Mouse (Mus musculus) midbrain, embryonic 15.5 days (tissue): ENCODE data around the gene Lars2. TPM values are rescaled to one million over a fixed set of nuclear protein-coding genes. Genes with fewer than 3 reads are reported as not detected.
A peak's percentile ranks its signal among the peaks of the same experiment; 100 is the strongest.

ENCODE experiments used
- ATAC-seq: fragments of 200-750 bp; cut with Nextera tagmentation; replicated peaks from 2 replicates; pipeline ENCODE4 v1.8.0; 2017; ENCODE audit warnings: moderate TSS enrichment
- H3K27ac ChIP-seq: fragments of 300-500 bp; sonication (generic); 2 replicates; pipeline ENCODE4 v1.5.1; 2015; ENCODE audit warnings: mild to moderate bottlenecking, inconsistent platforms
- H3K27me3 ChIP-seq: fragments of 300-500 bp; sonication (generic); replicated peaks from 2 replicates; pipeline ENCODE4 v1.6.1; 2015; ENCODE audit warnings: inconsistent platforms
- H3K36me3 ChIP-seq: fragments of 300-500 bp; sonication (generic); replicated peaks from 2 replicates; pipeline ENCODE4 v1.6.1; 2015; ENCODE audit warnings: inconsistent platforms
- H3K4me1 ChIP-seq: fragments of 300-500 bp; sonication (generic); 2 replicates; pipeline ENCODE4 v1.6.1; 2015; ENCODE audit warnings: inconsistent platforms
- H3K4me2 ChIP-seq: fragments of 300-500 bp; sonication (generic); 2 replicates; pipeline ENCODE4 v1.6.1; 2015; ENCODE audit warnings: inconsistent platforms, mild to moderate bottlenecking, moderate library complexity
- H3K4me3 ChIP-seq: fragments of 300-500 bp; sonication (generic); 2 replicates; pipeline ENCODE4 v1.5.1; 2015; ENCODE audit warnings: mild to moderate bottlenecking, inconsistent platforms
- H3K9ac ChIP-seq: fragments of 300-500 bp; sonication (generic); 2 replicates; pipeline ENCODE4 v1.6.1; 2015; ENCODE audit warnings: mild to moderate bottlenecking, inconsistent platforms
- H3K9me3 ChIP-seq: fragments of 300-500 bp; sonication (generic); 2 replicates; pipeline ENCODE4 v1.6.1; 2016; ENCODE audit warnings: inconsistent platforms
- WGBS: fragments of 180-500 bp; shearing (Covaris S2); methylation state at CpG from one replicate; pipeline ENCODE4 v1.1.7; 2015; ENCODE audit warnings: mixed read lengths; 5-methylcytosine and 5-hydroxymethylcytosine counted together
- polyA plus RNA-seq: library from polyadenylated mRNA; unstranded; fragments of >200 nt; fragmentation: Nextera tagmentation; extraction: Ambion mirVana; gene quantifications from 2 replicates; pipeline ENCODE4 v1.2.1, GENCODE M21; 2015

The Lars2 gene
- polyA plus RNA-seq, 1 experiment from 2014 or later, result 819 TPM

- no peak overlapping the region for H3K27ac ChIP-seq
- 9% methylated on average over 2 of the region's 2 CpGs for WGBS
- no peak overlapping the region for H3K4me2 ChIP-seq
- no peak overlapping the region for H3K4me3 ChIP-seq
- H3K9me3 ChIP-seq, result no peaks in the 10 kb centered on the region
- no peak overlapping the region for H3K9ac ChIP-seq
- 0 out of 2 replicates have a peak, but pooled peaks have one; percentile 50 for ATAC-seq
- no peaks in the 10 kb centered on the region for H3K27me3 ChIP-seq
- no peaks in the 10 kb centered on the region for H3K4me1 ChIP-seq
- H3K36me3 ChIP-seq, result no peaks in the 10 kb centered on the region
These were observed 137.6 kb downstream of the Lars2 start for GRCm38 (mm10) chr9:123504325-123504724.

DNA sequence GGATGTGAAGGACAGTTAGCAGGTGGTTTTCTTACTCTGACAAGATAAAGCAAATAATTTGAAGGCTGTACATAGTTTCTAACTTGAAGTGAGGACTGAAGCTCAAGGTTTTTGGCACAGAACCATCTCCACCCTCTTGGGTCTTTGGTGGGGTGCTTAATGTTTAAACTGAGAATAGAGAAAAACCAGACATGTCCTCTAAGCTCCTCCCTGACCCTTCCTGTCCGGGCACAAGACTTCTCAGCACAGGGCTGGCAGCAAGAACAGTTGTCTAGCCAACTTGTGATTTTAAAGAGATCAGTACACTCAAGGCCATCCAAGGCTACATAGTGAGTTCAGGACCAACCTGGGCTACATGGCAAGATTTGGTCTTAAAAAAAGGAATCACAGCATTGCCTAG is 138.9 kb downstream of the Lars2 start:
- Histone ChIP-seq H3K9me3 (no peaks in the 10 kb centered on the region), H3K4me3 (no peak overlapping the region), H3K27ac (no peak overlapping the region), H3K9ac (no peak overlapping the region), H3K4me1 (peaks cover 8% of the 10 kb centered on the region), H3K4me2 (no peak overlapping the region), H3K27me3 (no peaks in the 10 kb centered on the region), H3K36me3 (no peaks in the 10 kb centered on the region)
- no peak for ATAC-seq
- 82% methylated on average over 1 of the region's 1 CpGs for WGBS

- no peak overlapping the region for H3K27ac ChIP-seq
- 82% methylated on average over 4 of the region's 4 CpGs for WGBS
- H3K27me3 ChIP-seq, result no peaks in the 10 kb centered on the region
- H3K9me3 ChIP-seq, result no peaks in the 10 kb centered on the region
- H3K4me1 ChIP-seq, result peaks cover 8% of the 10 kb centered on the region
- no peak overlapping the region for H3K9ac ChIP-seq
- H3K4me3 ChIP-seq, result no peak overlapping the region
- no peak overlapping the region for H3K4me2 ChIP-seq
- H3K36me3 ChIP-seq, result no peaks in the 10 kb centered on the region
- no peak for ATAC-seq
These were observed 139.8 kb downstream of the Lars2 start for GRCm38 (mm10) chr9:123506270-123507146.

- Histone ChIP-seq H3K9ac (no peak overlapping the region), H3K27me3 (no peaks in the 10 kb centered on the region), H3K27ac (no peak overlapping the region), H3K4me3 (no peak overlapping the region), H3K36me3 (no peaks in the 10 kb centered on the region), H3K4me2 (no peak overlapping the region), H3K4me1 (peaks cover 8% of the 10 kb centered on the region), H3K9me3 (no peaks in the 10 kb centered on the region)
- WGBS, result 91% methylated on average over 2 of the region's 2 CpGs
- no peak for ATAC-seq
These were observed 140.7 kb downstream of the Lars2 start for GRCm38 (mm10) chr9:123507380-123507779.

- WGBS, result 85% methylated on average over 2 of the region's 2 CpGs
- Histone ChIP-seq H3K27ac (no peak overlapping the region), H3K4me2 (no peak overlapping the region), H3K36me3 (no peaks in the 10 kb centered on the region), H3K27me3 (no peaks in the 10 kb centered on the region), H3K9me3 (no peaks in the 10 kb centered on the region), H3K9ac (no peak overlapping the region), H3K4me1 (peaks cover 8% of the 10 kb centered on the region), H3K4me3 (no peak overlapping the region)
- ATAC-seq, result no peak
These were observed 142.3 kb downstream of the Lars2 start for GRCm38 (mm10) chr9:123508986-123509385.

- Histone ChIP-seq H3K9me3 (no peaks in the 10 kb centered on the region), H3K27ac (peak overlapping the region; percentile 70), H3K4me2 (no peak overlapping the region), H3K27me3 (no peaks in the 10 kb centered on the region), H3K9ac (peak overlapping the region; percentile 2; the same call in 1 of the 2 replicates), H3K36me3 (no peaks in the 10 kb centered on the region), H3K4me1 (peaks cover 8% of the 10 kb centered on the region), H3K4me3 (no peak overlapping the region)
- 71% methylated on average over 8 of the region's 8 CpGs for WGBS
- peak; percentile 90 for ATAC-seq
These were observed 143.2 kb downstream of the Lars2 start for GRCm38 (mm10) chr9:123509638-123510604.

DNA sequence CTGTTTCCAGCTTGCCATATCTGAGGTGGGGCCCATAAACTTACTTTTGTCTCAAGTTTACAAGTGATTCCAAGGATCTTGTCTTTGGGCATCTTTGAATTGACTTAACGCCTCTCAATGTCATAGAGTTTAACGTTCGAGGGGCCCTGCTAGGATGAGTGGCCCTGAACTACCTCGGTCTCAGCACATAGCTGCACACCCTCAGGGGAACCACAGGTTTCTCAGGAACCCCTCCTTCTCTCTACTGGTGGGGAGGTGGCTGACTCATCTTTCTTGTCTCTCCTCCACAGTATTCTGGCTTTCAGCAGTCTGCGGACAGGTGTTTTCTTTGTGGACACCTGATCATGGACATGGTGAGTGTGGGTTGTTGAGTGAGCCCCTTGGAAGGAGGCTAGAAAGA is 144.2 kb downstream of the Lars2 start:
- Histone ChIP-seq H3K27ac (no peak overlapping the region), H3K9ac (no peak overlapping the region), H3K9me3 (no peaks in the 10 kb centered on the region), H3K27me3 (no peaks in the 10 kb centered on the region), H3K4me1 (peaks cover 8% of the 10 kb centered on the region), H3K4me3 (no peak overlapping the region), H3K4me2 (no peak overlapping the region), H3K36me3 (no peaks in the 10 kb centered on the region)
- 96% methylated on average over 5 of the region's 5 CpGs for WGBS
- no peak for ATAC-seq

Other genes starting within 250 kb of the Lars2 start
- 1.5 and 3.1 TPM in 2 replicates for gene Clec3b, start 216.0 kb upstream of the Lars2 start, polyA plus RNA-seq
- gene Cdcp1, start 150.9 kb upstream of the Lars2 start, polyA plus RNA-seq, result 0.05 and 0.11 TPM in 2 replicates
- gene Tmem158, start 106.2 kb upstream of the Lars2 start, polyA plus RNA-seq, result 40.8 and 41.8 TPM in 2 replicates
- gene Limd1, start 111.8 kb downstream of the Lars2 start, polyA plus RNA-seq, result 11.4 and 13.9 TPM in 2 replicates
- gene Sacm1l, start 162.8 kb downstream of the Lars2 start, polyA plus RNA-seq, result 49.0 and 50.9 TPM in 2 replicates